Mouse (Mus musculus) spleen, adult 2 months (tissue): ENCODE data around the gene Pacrg. TPM values are rescaled to one million over a fixed set of nuclear protein-coding genes. Genes with fewer than 3 reads are reported as not detected.

ENCODE experiments used
- DNase-seq, 2 experiments: peaks; one replicate each; pipeline versions ENCODE4 v3.0.0 to v3.0.0-alpha.2; 2012 to 2021; ENCODE audit warnings: low spot score in 2 of 2, low read depth in 1 of 2
- H3K27ac ChIP-seq: fragments of 200-500 bp; 2 replicates; pipeline ENCODE4 v1.5.1; 2012; ENCODE audit warnings: low read length, inconsistent platforms; ENCODE audit not compliant: insufficient read depth
- H3K27me3 ChIP-seq: fragments of 200-500 bp; 2 replicates; pipeline ENCODE4 v1.6.1; 2012; ENCODE audit warnings: mild to moderate bottlenecking, moderate library complexity, low read length, inconsistent platforms; ENCODE audit not compliant: control insufficient read depth, insufficient read depth
- H3K36me3 ChIP-seq: fragments of 200-500 bp; 2 replicates; pipeline ENCODE4 v1.6.1; 2012; ENCODE audit warnings: mild to moderate bottlenecking, low read length, inconsistent platforms; ENCODE audit not compliant: control insufficient read depth, insufficient read depth
- H3K4me1 ChIP-seq: fragments of 200-500 bp; 2 replicates; pipeline ENCODE4 v1.6.1; 2011; ENCODE audit warnings: inconsistent platforms; ENCODE audit not compliant: control insufficient read depth, insufficient read depth, insufficient read length
- H3K4me3 ChIP-seq: fragments of 200-500 bp; 2 replicates; pipeline ENCODE4 v1.5.1; 2011; ENCODE audit warnings: mild to moderate bottlenecking, inconsistent platforms; ENCODE audit not compliant: insufficient read depth, insufficient read length; ENCODE audit errors: extremely low read depth
- CTCF ChIP-seq: fragments of 200-500 bp; IDR thresholded peaks from 2 replicates; pipeline ENCODE4 v1.5.1; 2011; ENCODE audit warnings: mild to moderate bottlenecking, inconsistent platforms; ENCODE audit not compliant: insufficient read depth, insufficient read length, insufficient replicate concordance; ENCODE audit errors: extremely low read depth
- POLR2A ChIP-seq: fragments of 200-500 bp; IDR thresholded peaks from 2 replicates; pipeline ENCODE4 v1.6.1; 2011; ENCODE audit warnings: low read depth, low read length, inconsistent platforms
- WGBS: fragments of 180-500 bp; shearing (Covaris S2); methylation state at CpG from one replicate; pipeline ENCODE4 v1.1.7; 2018; 5-methylcytosine and 5-hydroxymethylcytosine counted together
- polyA plus RNA-seq: library from polyadenylated mRNA; depleted of rRNA; stranded (reverse); fragments of >200 nt; gene quantifications from 2 replicates; pipeline ENCODE4 v1.2.3, GENCODE M21; 2012; rRNA removed

Gene Pacrg
- polyA plus RNA-seq, 1 experiment = not detected

DNA sequence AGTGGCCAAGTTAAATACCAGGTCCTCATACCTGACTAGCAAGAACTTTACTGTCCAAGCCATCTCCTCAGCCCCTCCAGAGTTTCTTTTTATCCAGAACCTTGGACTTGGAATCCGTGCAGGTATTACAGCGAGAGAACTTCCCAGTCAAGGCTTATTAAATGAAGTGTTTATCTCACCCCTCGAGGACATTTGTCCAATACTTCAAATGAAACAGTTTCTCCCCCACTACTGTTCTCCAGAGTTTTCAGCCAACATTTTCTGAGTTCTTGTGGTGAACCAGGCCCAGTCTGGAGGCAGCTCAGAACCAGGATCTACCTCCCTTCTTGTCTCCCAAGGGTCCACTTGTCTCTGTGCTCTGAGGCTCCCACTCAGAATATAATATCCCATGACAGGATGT is 477.0 kb downstream of the Pacrg start:
- H3K4me1 ChIP-seq = no peaks in the 10 kb centered on the region; the same call in 1 of the 2 replicates
- TF ChIP-seq CTCF (no peak), POLR2A (no peak)
- no peaks in the 10 kb centered on the region for H3K27me3 ChIP-seq
- DNase-seq = no peak
- no peaks in the 10 kb centered on the region for H3K36me3 ChIP-seq
- H3K4me3 ChIP-seq = no peak overlapping the region
- 90% methylated on average over 3 of the region's 3 CpGs for WGBS
- no peak overlapping the region for H3K27ac ChIP-seq

DNA sequence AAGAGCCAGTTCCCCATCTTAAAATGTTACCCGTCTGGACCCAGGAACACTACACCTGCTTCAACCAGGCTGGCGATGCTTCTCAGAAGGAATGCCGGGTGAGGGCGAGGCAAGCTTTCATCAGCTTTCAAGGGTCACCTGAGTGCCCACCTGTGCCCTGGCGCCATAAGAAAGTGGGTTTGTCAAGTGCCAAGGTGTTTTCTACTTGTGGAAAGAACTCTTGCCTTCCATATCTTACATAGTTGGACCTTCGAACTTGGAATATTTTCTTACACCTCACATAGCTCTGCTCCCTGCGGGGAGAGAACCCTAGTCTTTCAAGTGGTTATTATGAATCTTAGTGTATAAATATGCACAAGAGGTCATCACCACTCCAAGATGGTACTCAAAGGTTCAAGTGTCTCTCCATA is 478.2 kb downstream of the Pacrg start:
- H3K36me3 ChIP-seq = no peaks in the 10 kb centered on the region
- no peaks in the 10 kb centered on the region for H3K27me3 ChIP-seq
- no peak for DNase-seq
- H3K4me3 ChIP-seq = no peak overlapping the region
- no peaks in the 10 kb centered on the region; the same call in 1 of the 2 replicates for H3K4me1 ChIP-seq
- no peak overlapping the region for H3K27ac ChIP-seq
- 87% methylated on average over 7 of the region's 7 CpGs for WGBS
- TF ChIP-seq POLR2A (no peak), CTCF (no peak)

GRCm38 (mm10) chr17:10360738-10361137 is 479.4 kb downstream of the Pacrg start:
- H3K27ac ChIP-seq = no peak overlapping the region
- no peak for DNase-seq
- no peaks in the 10 kb centered on the region for H3K27me3 ChIP-seq
- no peaks in the 10 kb centered on the region for H3K36me3 ChIP-seq
- H3K4me3 ChIP-seq = no peak overlapping the region
- H3K4me1 ChIP-seq = no peaks in the 10 kb centered on the region
- no peak for TF ChIP-seq CTCF
- TF ChIP-seq POLR2A = no peak
- WGBS = 90% methylated on average over 4 of the region's 4 CpGs

GRCm38 (mm10) chr17:10359466-10359865 is 480.6 kb downstream of the Pacrg start:
- TF ChIP-seq CTCF = no peak
- TF ChIP-seq POLR2A = no peak
- DNase-seq = no peak
- Histone ChIP-seq H3K36me3 (no peaks in the 10 kb centered on the region), H3K4me1 (no peaks in the 10 kb centered on the region), H3K27me3 (no peaks in the 10 kb centered on the region), H3K27ac (peak overlapping the region; percentile 18; the same call in 1 of the 2 replicates), H3K4me3 (no peak overlapping the region)
- 57% methylated on average over 14 of the region's 14 CpGs for WGBS

GRCm38 (mm10) chr17:10357348-10357747 is 482.8 kb downstream of the Pacrg start:
- no peak for DNase-seq
- 92% methylated on average over 12 of the region's 12 CpGs for WGBS
- H3K36me3 ChIP-seq = no peaks in the 10 kb centered on the region
- H3K27me3 ChIP-seq = no peaks in the 10 kb centered on the region
- H3K27ac ChIP-seq = no peak overlapping the region
- TF ChIP-seq POLR2A (no peak), CTCF (no peak)
- H3K4me1 ChIP-seq = no peaks in the 10 kb centered on the region
- no peak overlapping the region for H3K4me3 ChIP-seq

DNA sequence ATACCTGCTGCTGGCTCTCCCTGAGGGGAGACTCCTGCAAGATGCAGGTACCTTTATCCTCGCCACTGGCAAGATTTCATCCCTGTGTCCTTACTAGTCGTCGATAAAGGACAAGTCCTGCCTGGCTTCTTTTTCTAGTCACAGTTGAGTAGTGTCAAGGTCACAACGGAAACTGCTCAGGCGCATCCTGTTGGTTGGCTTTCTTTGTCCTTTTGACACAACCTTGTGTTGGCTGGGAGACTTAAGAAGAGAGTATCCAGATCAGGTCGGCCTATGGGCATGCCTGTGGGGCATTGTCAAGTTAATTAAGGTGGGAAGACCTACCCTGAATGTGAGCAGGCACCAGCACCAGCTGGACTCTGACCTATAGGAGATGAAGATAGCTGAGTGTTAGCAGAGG is 483.8 kb downstream of the Pacrg start:
- no peaks in the 10 kb centered on the region for H3K4me1 ChIP-seq
- TF ChIP-seq CTCF (no peak), POLR2A (no peak)
- H3K36me3 ChIP-seq = no peaks in the 10 kb centered on the region
- no peak overlapping the region for H3K27ac ChIP-seq
- 68% methylated on average over 6 of the region's 6 CpGs for WGBS
- no peaks in the 10 kb centered on the region for H3K27me3 ChIP-seq
- no peak overlapping the region for H3K4me3 ChIP-seq
- no peak for DNase-seq

DNA sequence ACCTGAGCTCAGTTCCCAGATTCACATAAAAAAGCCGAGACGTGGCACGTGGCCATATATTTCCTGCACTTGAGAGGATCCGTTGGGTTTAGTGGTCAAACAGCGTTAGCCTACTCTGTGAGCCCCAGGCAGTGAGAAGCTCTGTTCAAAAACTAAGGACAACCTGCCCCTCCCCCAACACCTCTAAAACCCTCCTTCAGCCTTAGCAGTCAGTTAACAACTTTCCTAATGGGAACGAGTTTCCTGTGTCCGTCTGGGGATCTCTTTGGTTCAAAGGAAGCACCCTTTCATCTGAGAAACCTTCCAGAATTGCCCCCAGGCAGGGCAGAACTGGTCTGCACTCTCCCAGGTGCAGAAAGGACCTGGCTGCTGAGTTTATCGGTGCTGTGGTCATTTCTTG is 484.4 kb downstream of the Pacrg start:
- Histone ChIP-seq H3K27me3 (no peaks in the 10 kb centered on the region), H3K27ac (no peak overlapping the region), H3K36me3 (no peaks in the 10 kb centered on the region), H3K4me3 (no peak overlapping the region), H3K4me1 (no peaks in the 10 kb centered on the region)
- 65% methylated on average over 8 of the region's 8 CpGs for WGBS
- TF ChIP-seq CTCF (no peak), POLR2A (no peak)
- no peak for DNase-seq

Other genes with a start within 250 kb of the Pacrg start
- 0.53 and 0.72 TPM in 2 replicates for gene Prkn, start 73 bp upstream of the Pacrg start, polyA plus RNA-seq